Mouse (Mus musculus) adrenal gland, postnatal 36 days (tissue): ENCODE measurements around the gene Plekhm2. TPM values are rescaled to one million over a fixed set of nuclear protein-coding genes. Genes with fewer than 3 reads are reported as not detected.

Experiments used
- total RNA-seq, 2 experiments: library from RNA; stranded (reverse); gene quantifications; 2 replicates each; pipeline ENCODE4 v1.2.3; 2021

Gene Plekhm2
- total RNA-seq, 2 experiments from 2014 or later, result 46.0 to 65.8 TPM

Other genes with a start within 250 kb of the Plekhm2 start
- gene Clcnkb, start 248.9 kb downstream of the Plekhm2 start, total RNA-seq, result not detected
- under 1 TPM; 0.33 to 0.46 TPM for gene Hspb7, start 244.1 kb downstream of the Plekhm2 start, total RNA-seq
- gene Srarp, start 228.8 kb downstream of the Plekhm2 start, total RNA-seq, result not detected
- gene Zbtb17, start 220.2 kb downstream of the Plekhm2 start, total RNA-seq, result 10 to 100 TPM; 14.8 to 18.7 TPM
- 10 to 100 TPM; 49.9 to 58.3 TPM for gene Spen, start 126.3 kb downstream of the Plekhm2 start, total RNA-seq
- gene Fblim1, start 58.8 kb downstream of the Plekhm2 start, total RNA-seq, result 10 to 100 TPM in 1 of 2 experiments, 1 to 10 TPM in 1; 9.5 to 12.9 TPM
- gene Tmem82, start 46.3 kb downstream of the Plekhm2 start, total RNA-seq, result 1 to 10 TPM in 1 of 2 experiments, under 1 TPM in 1; 0.79 to 1.3 TPM
- gene Slc25a34, start 41.1 kb downstream of the Plekhm2 start, total RNA-seq, result 1 to 10 TPM; 3.0 to 7.0 TPM
- 1 to 10 TPM in 1 of 2 experiments, not detected in 1; 2.4 TPM for gene Rsc1a1, start 20.7 kb upstream of the Plekhm2 start, total RNA-seq
- 10 to 100 TPM; 56.6 to 58.9 TPM for gene Ddi2, start 58.5 kb upstream of the Plekhm2 start, total RNA-seq
- 10 to 100 TPM; 35.7 to 41.3 TPM for gene Agmat, start 81.8 kb upstream of the Plekhm2 start, total RNA-seq
- 10 to 100 TPM; 23.6 to 26.0 TPM for gene Dnajc16, start 126.0 kb upstream of the Plekhm2 start, total RNA-seq
- 10 to 100 TPM; 16.8 to 24.3 TPM for gene Casp9, start 128.7 kb upstream of the Plekhm2 start, total RNA-seq
- not detected for gene Cela2a, start 161.3 kb upstream of the Plekhm2 start, total RNA-seq
- not detected for gene Ctrc, start 181.5 kb upstream of the Plekhm2 start, total RNA-seq
- 10 to 100 TPM; 23.1 to 29.1 TPM for gene Efhd2, start 210.0 kb upstream of the Plekhm2 start, total RNA-seq